Mouse (Mus musculus): Measurements from ENCODE around the gene Gm3238. TPM values are rescaled to one million over a fixed set of nuclear protein-coding genes. Genes with fewer than 3 reads are reported as not detected.
"Not testable (repeated sequence)": the region's sequence is repeated elsewhere in the genome, so short reads cannot be mapped to it uniquely, and the experiment has no call there.

Gene Gm3238
- total RNA-seq, 2 experiments from 2014 or later, result not detected

DNA sequence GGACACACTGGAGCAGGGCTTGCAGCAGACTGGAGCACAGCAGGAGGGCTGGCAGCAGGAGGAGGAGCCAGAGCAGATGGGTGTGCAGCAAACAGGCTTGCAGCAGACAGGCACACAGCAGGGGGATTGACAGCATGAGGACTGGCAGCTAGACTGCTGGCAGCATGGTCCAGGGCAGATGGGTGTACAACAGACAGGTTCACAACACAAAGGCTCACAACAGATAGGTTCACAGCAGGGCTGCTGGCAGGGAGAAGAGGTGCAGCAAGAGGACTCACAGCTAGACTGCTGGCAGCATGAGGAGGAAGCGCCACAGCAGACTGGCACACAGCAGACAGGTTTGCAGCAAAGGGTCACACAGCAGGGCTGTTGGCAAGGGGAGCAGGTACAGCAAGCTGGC, 20.4 kb downstream of the Gm3238 start:
- DNase-seq (ENCODE audit: low spot score in 2 of 2), result not testable (repeated sequence)

GRCm38 (mm10) chr10:77741924-77742688, 29.0 kb downstream of the Gm3238 start, which contains the start of gene Gm18596:
Gene Gm18596 (minus strand): TSS chr10:77742638.
- peak in 1 of 2 experiments; percentile 19 for DNase-seq (ENCODE audit: low spot score in 2 of 2)

DNA sequence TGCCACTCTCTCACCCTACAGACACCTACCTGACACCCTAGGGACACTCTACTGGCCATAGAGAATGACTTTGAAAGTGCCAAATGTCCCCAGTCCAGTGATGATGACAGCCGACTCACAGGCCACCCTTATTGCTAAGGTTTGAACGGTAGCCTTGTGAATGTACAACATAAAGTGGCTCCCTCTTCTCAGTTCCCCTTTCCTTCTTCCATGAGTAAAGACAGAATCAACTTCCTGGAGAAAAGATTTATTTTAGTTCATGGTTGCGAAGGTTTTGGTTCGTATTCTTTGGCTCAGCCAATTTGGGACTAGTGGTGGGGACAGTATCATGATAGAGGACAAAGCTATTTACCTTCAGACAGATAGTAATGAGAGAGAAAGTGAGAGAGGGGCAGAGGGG, 32.2 kb downstream of the Gm3238 start:
- DNase-seq (ENCODE audit: low spot score in 2 of 2), result no peak

DNA sequence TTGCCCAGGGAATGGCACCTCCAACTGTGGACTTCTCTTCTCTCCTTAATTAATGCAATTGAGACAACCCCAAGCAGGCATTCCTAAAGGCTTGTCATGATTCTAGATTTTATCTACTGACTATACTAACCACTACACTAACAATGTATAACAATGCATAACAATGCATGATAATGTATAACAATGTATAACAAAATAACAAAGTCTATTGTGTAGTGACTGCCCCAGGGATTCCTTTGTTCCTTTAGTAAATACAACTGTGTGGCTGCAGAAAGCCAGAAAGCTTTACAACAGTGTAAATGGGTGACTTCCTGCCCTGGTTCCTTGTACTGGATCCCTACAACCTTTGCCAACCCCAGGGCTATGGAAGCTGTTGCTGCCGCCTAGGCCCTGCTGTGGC, 35.2 kb downstream of the Gm3238 start:
- no peak for DNase-seq (ENCODE audit: low spot score in 2 of 2)

GRCm38 (mm10) chr10:77729241-77729640, 41.9 kb downstream of the Gm3238 start:
- no peak for DNase-seq (ENCODE audit: low spot score in 2 of 2)

- no peak for DNase-seq (ENCODE audit: low spot score in 2 of 2)
These were observed 42.8 kb downstream of the Gm3238 start for GRCm38 (mm10) chr10:77728280-77728679.

DNA sequence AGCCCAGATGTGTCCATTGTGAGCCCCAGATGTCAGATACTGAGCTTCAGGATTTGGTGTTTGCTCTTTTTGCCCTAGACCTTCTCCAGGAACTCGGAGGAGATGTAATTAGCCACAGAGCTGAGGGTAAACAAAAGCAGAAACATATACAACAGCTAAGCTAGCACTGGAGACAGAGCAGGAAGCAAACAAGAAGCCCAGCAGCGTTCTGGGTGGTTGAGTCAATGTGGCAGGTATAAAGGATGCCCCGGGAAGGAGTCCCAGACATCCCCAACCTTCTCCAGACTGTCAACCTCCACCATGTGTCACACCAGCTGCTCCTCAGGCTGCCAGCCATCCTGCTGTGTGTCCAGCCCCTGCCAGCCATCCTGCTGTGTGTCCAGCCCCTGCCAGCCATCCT, 44.9 kb downstream of the Gm3238 start, which contains the start of gene Gm10100:
Gene Gm10100, plus strand, starts transcription at position 301 of the 400 bp plus-strand sequence.
- DNase-seq (ENCODE audit: low spot score in 2 of 2), result no peak

- DNase-seq (ENCODE audit: low spot score in 2 of 2), result no peak
These were observed 46.3 kb downstream of the Gm3238 start for GRCm38 (mm10) chr10:77724855-77725254.

Other genes starting within 250 kb of the Gm3238 start
- 1 to 10 TPM; 2.2 to 3.1 TPM for gene Itgb2, start 241.1 kb downstream of the Gm3238 start, total RNA-seq (2021)
- gene Pttg1ip, start 189.6 kb downstream of the Gm3238 start, total RNA-seq (2021), result 10 to 100 TPM; 77.4 to 79.9 TPM
- gene Sumo3, start 165.2 kb downstream of the Gm3238 start, total RNA-seq (2021), result 100 to 1,000 TPM; 116 to 134 TPM
- 10 to 100 TPM; 12.6 to 19.9 TPM for gene Gm49325, start 165.1 kb downstream of the Gm3238 start, total RNA-seq (2021)
- gene Ube2g2, start 149.1 kb downstream of the Gm3238 start, total RNA-seq (2021), result 10 to 100 TPM; 63.9 to 69.0 TPM
- under 1 TPM in 1 of 2 experiments, not detected in 1; 0.14 TPM for gene Tspear, start 84.8 kb downstream of the Gm3238 start, total RNA-seq (2021)
- not detected for gene Gm19402, start 80.6 kb downstream of the Gm3238 start, total RNA-seq (2021)
- not detected for gene Gm9508, start 74.1 kb downstream of the Gm3238 start, total RNA-seq (2021)
- not detected for gene Gm10272, start 64.7 kb downstream of the Gm3238 start, total RNA-seq (2021)
- gene Gm10024, start 59.9 kb downstream of the Gm3238 start, total RNA-seq (2021), result not detected
- gene Gm10142, start 55.5 kb downstream of the Gm3238 start, total RNA-seq (2021), result not detected
- gene Krtap12-1, start 50.7 kb downstream of the Gm3238 start, total RNA-seq (2021), result not detected
- not detected for gene Gm10100, start 44.8 kb downstream of the Gm3238 start, total RNA-seq (2021)
- gene Gm18596, start 28.7 kb downstream of the Gm3238 start, total RNA-seq (2021), result not detected
- not detected for gene Gm9736, start 20.0 kb downstream of the Gm3238 start, total RNA-seq (2021)
- not detected for gene Gm3233, start 11.6 kb downstream of the Gm3238 start, total RNA-seq (2021)
- gene Gm7138, start 5.6 kb upstream of the Gm3238 start, total RNA-seq (2021), result not detected
- not detected for gene Gm3250, start 11.2 kb upstream of the Gm3238 start, total RNA-seq (2021)
- gene Gm7137, start 16.9 kb upstream of the Gm3238 start, total RNA-seq (2021), result not detected
- not detected for gene Gm9639, start 23.8 kb upstream of the Gm3238 start, total RNA-seq (2021)
- gene Gm19668, start 27.8 kb upstream of the Gm3238 start, total RNA-seq (2021), result not detected
- not detected for gene Gm9507, start 40.5 kb upstream of the Gm3238 start, total RNA-seq (2021)
- not detected for gene Gm2696, start 43.4 kb upstream of the Gm3238 start, total RNA-seq (2021)
- not detected for gene Krtap10-4, start 55.8 kb upstream of the Gm3238 start, total RNA-seq (2021)
- gene Krtap10-10, start 64.6 kb upstream of the Gm3238 start, total RNA-seq (2021), result not detected
- not detected for gene Gm36176, start 75.5 kb upstream of the Gm3238 start, total RNA-seq (2021)
- gene Gm10318, start 81.5 kb upstream of the Gm3238 start, total RNA-seq (2021), result not detected
- not detected for gene Gm3285, start 90.7 kb upstream of the Gm3238 start, total RNA-seq (2021)
- 10 to 100 TPM; 10.4 to 10.8 TPM for gene Lrrc3, start 131.2 kb upstream of the Gm3238 start, total RNA-seq (2021)
- gene Trpm2, start 199.2 kb upstream of the Gm3238 start, total RNA-seq (2021), result 10 to 100 TPM; 31.3 to 32.6 TPM
- gene 1810043G02Rik, start 207.2 kb upstream of the Gm3238 start, total RNA-seq (2021), result 10 to 100 TPM; 35.2 to 37.4 TPM
- 100 to 1,000 TPM; 155 to 164 TPM for gene Pfkl, start 238.8 kb upstream of the Gm3238 start, total RNA-seq (2021)

Data from layer of hippocampus, postnatal 14 days (tissue).